Mouse (Mus musculus): ENCODE measurements around the gene Npas3.

DNA sequence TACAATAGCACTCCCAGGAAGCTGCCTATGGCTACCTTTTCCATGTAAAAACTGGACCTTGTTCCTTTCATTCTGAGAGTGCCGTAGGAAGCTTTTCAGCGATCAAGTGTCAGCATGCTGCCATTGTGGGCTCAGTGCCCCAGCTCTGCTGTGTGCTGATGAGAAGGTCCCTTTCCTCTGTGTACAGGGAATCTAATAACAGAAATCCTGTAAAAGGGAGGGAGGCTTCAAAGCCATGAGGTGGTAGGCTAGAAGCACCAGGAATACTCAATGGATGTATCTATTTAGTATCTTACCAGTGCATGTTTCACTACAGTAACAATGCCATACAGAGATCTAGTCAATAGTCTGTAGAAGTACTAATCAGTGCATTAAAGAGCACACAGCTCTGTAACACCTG lies 423.4 kb downstream of the Npas3 start:
- TF ChIP-seq CTCF (IDR thresholded peaks at IDR 0.05; ENCODE audit: control insufficient read depth, insufficient read depth, insufficient read length): no peak
- no peak for TF ChIP-seq USF1 (IDR thresholded peaks at IDR 0.05; ENCODE audit: low read depth)
- TF ChIP-seq FOSL1 (IDR thresholded peaks at IDR 0.05; ENCODE audit: insufficient read depth, low read length, poor library complexity, severe bottlenecking): no peak
- TF ChIP-seq MYOD1 (IDR thresholded peaks at IDR 0.05; ENCODE audit: control insufficient read depth, insufficient read length, low read depth): no peak
- no peak for TF ChIP-seq CEBPB (IDR thresholded peaks at IDR 0.05; ENCODE audit: low read depth)

Measured in C2C12 (cell line).